In the genomic region with DNA sequence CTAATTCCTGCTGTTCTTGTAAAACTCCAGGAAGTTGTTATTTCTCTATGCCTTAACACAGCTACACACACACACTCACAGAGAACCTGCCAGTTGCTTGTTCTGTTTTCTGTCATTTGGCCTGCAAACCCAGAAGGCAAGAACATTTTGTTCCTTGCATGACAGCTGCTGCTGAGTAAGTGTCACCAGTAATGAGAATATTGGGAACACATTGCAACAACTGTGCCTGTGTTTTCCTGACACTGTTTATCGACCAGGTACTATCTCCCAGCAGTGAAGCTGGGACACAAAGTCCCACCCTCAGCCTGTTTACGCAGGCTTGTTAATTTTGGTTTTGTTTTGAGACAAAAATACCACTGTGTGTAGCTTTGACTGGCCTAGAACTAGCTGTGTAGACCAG, we compare ENCODE assay signal across 16 mouse cellular contexts. TPM values are rescaled to one million over a fixed set of nuclear protein-coding genes. Genes with fewer than 3 reads are reported as not detected.
A peak's percentile ranks its signal among the peaks of the same experiment; 100 is the strongest.
DNase-seq lines count a peak whose midpoint lies in the region; ATAC-seq and TF ChIP-seq lines count a peak whose summit lies in the region.
"Had no signal": no experiment of that assay in that cellular context is flagged by ENCODE, and none has a peak within 500 bp of the region (broad histone marks: within the 10 kb centered on the region; RNA-seq: fewer than 3 reads in every experiment).

No protein-coding gene starts in this region.

- H3K27ac ChIP-seq in heart, postnatal 0 days (ENCODE audit: low read depth) = no peak overlapping the region
- H3K27ac ChIP-seq in liver, embryonic 15.5 days (replicated peaks) = peak overlapping the region; percentile 75
- H3K27ac ChIP-seq: liver, embryonic 14.5 days; midbrain, embryonic 13.5 days had no signal

- no peaks in the 10 kb centered on the region for H3K36me3 ChIP-seq in heart, postnatal 0 days (replicated peaks; ENCODE audit: control insufficient read depth, insufficient read depth, low read length)
- no peaks in the 10 kb centered on the region for H3K36me3 ChIP-seq in liver, embryonic 15.5 days (replicated peaks)
- H3K36me3 ChIP-seq: embryonic facial prominence, embryonic 12.5 days; midbrain, embryonic 13.5 days had no signal

- no peaks in the 10 kb centered on the region for H3K9me3 ChIP-seq in heart, postnatal 0 days (replicated peaks; ENCODE audit: control insufficient read depth, low read length)
- no peaks in the 10 kb centered on the region for H3K9me3 ChIP-seq in liver, embryonic 15.5 days (replicated peaks)
- H3K9me3 ChIP-seq: embryonic facial prominence, embryonic 12.5 days; midbrain, embryonic 13.5 days had no signal

- H3K4me3 ChIP-seq in heart, postnatal 0 days (ENCODE audit: low read depth, low read length) = no peak overlapping the region
- no peak overlapping the region for H3K4me3 ChIP-seq in liver, embryonic 15.5 days (replicated peaks)
- H3K4me3 ChIP-seq: embryonic facial prominence, embryonic 12.5 days; midbrain, embryonic 13.5 days had no signal

- H3K4me1 ChIP-seq in heart, postnatal 0 days (ENCODE audit: control insufficient read depth, insufficient read depth) = peaks cover 17% of the 10 kb centered on the region; the same call in 1 of the 2 replicates
- peaks cover 30% of the 10 kb centered on the region for H3K4me1 ChIP-seq in liver, embryonic 15.5 days (replicated peaks)

- H3K27me3 ChIP-seq in heart, postnatal 0 days (ENCODE audit: control insufficient read depth, insufficient read depth, low read length) = no peaks in the 10 kb centered on the region
- no peaks in the 10 kb centered on the region for H3K27me3 ChIP-seq in liver, embryonic 15.5 days
- H3K27me3 ChIP-seq: embryonic facial prominence, embryonic 12.5 days; midbrain, embryonic 13.5 days had no signal

- no peak overlapping the region for H3K4me2 ChIP-seq in heart, postnatal 0 days (ENCODE audit: low read depth, low read length)
- no peak overlapping the region; the same call in 1 of the 2 replicates for H3K4me2 ChIP-seq in liver, embryonic 15.5 days
- H3K4me2 ChIP-seq: embryonic facial prominence, embryonic 12.5 days; midbrain, embryonic 13.5 days had no signal

- TF ChIP-seq CTCF in heart, postnatal 0 days (IDR thresholded peaks at IDR 0.05; ENCODE audit: low read depth) = no peak

- H3K9ac ChIP-seq in heart, postnatal 0 days (replicated peaks; ENCODE audit: low read depth, low read length) = no peak overlapping the region
- no peak overlapping the region for H3K9ac ChIP-seq in liver, embryonic 15.5 days
- H3K9ac ChIP-seq: embryonic facial prominence, embryonic 12.5 days; liver, embryonic 14.5 days; midbrain, embryonic 13.5 days had no signal

- peak; percentile 81 for TF ChIP-seq EP300 in heart, postnatal 0 days (IDR thresholded peaks at IDR 0.05; ENCODE audit: low read depth)

- peak; percentile 7; the same call in 1 of the 2 replicates for ATAC-seq in heart, postnatal 0 days (ENCODE audit: insufficient read depth, low read depth)
- ATAC-seq in liver, embryonic 15.5 days (ENCODE audit: insufficient read depth) = no peak
- ATAC-seq: hindbrain, postnatal 0 days; midbrain, embryonic 13.5 days had no signal

- 58% methylated on average over 2 of the region's 2 CpGs for WGBS in heart, postnatal 0 days
- WGBS in liver, embryonic 15.5 days (ENCODE audit: insufficient replicate concordance) = 66% methylated on average over 2 of the region's 2 CpGs

- peak; percentile 17 for DNase-seq in heart, postnatal 0 days (ENCODE audit: low spot score)
- no peak for DNase-seq in heart, postnatal 4 days
- DNase-seq in lung, postnatal 36 days = peak; percentile 7
- no peak for DNase-seq in lung, adult 18-20 months
- DNase-seq in embryo, embryonic 9.5 days (ENCODE audit: extremely low spot score) = no peak
- DNase-seq in retina, embryonic 14.5 days (ENCODE audit: low spot score) = no peak
- DNase-seq: cerebellum, adult 11 months; gastrocnemius, postnatal 25 days; heart, postnatal 14 days; kidney, adult 8-10 months; kidney, postnatal 36 days had no signal

RNA-seq across cellular contexts. Expression of gene Ahcy, which starts 21.6 kb away (rescaled TPM):
- 52.2 and 91.8 TPM in 2 replicates for total RNA-seq in heart, postnatal 0 days (2014; rRNA removed; ENCODE audit: low replicate concordance)
- 18.7 and 18.9 TPM in 2 replicates for polyA plus RNA-seq in heart, postnatal 0 days (2015; fragmentation: Nextera tagmentation; extraction: Ambion mirVana)
- 10 to 100 TPM; 19.7 to 22.6 TPM for total RNA-seq in heart, postnatal 4 days (2021)
- 63.1 and 74.4 TPM in 2 replicates for polyA plus RNA-seq in liver, embryonic 15.5 days (2015; fragmentation: Nextera tagmentation; extraction: Ambion mirVana)

RNA-seq across cellular contexts. Expression of gene Gm14226, which starts 34.6 kb away (rescaled TPM):
- 0.39 TPM in 1 of 2 replicates, not detected in the other for total RNA-seq in heart, postnatal 0 days (2014; rRNA removed; ENCODE audit: low replicate concordance)
- polyA plus RNA-seq in heart, postnatal 0 days (2015; fragmentation: Nextera tagmentation; extraction: Ambion mirVana) = 0.18 and 0.22 TPM in 2 replicates
- under 1 TPM; 0.16 to 0.21 TPM for total RNA-seq in heart, postnatal 4 days (2021)
- 0.25 and 0.32 TPM in 2 replicates for polyA plus RNA-seq in liver, embryonic 15.5 days (2015; fragmentation: Nextera tagmentation; extraction: Ambion mirVana)
- total RNA-seq: gastrocnemius, postnatal 25 days had no signal

Comparison
In these comparisons a context has a peak if more than half of its experiments do, and no peak if none do; other contexts are left out.
1. DNase-seq: peak in heart, postnatal 0 days (single experiment) and lung, postnatal 36 days (single experiment); none in heart, postnatal 4 days (single experiment), lung, adult 18-20 months (0 of 2), embryo, embryonic 9.5 days (single experiment) and retina, embryonic 14.5 days (single experiment).